Mouse (Mus musculus): ENCODE data around the gene Gm4969. TPM values are rescaled to one million over a fixed set of nuclear protein-coding genes. Genes with fewer than 3 reads are reported as not detected.
A peak's percentile ranks its signal among the peaks of the same experiment; 100 is the strongest.

Gene Gm4969
- total and polyA plus RNA-seq, 3 experiments = not detected

GRCm38 (mm10) chr7:19148180-19148874 is 30.2 kb upstream of the Gm4969 start:
- TF ChIP-seq POLR2A (IDR thresholded peaks at IDR 0.05; ENCODE audit: insufficient read depth, low read depth, low read length) (no peak), EP300 (IDR thresholded peaks at IDR 0.05; ENCODE audit: insufficient read depth, low read depth, low read length) (no peak), CTCF (IDR thresholded peaks at IDR 0.05) (no peak)
- Histone ChIP-seq H3K9ac (ENCODE audit: low read depth, low read length) (peak overlapping the region; percentile 82), H3K27me3 (ENCODE audit: control insufficient read depth, insufficient read depth, low read length) (no peaks in the 10 kb centered on the region), H3K4me1 (ENCODE audit: control insufficient read depth, insufficient read depth, low read length) (no peaks in the 10 kb centered on the region; the same call in 1 of the 2 replicates), H3K4me3 (peak overlapping the region; percentile 62), H3K36me3 (ENCODE audit: control insufficient read depth, insufficient read depth, low read length) (no peaks in the 10 kb centered on the region), H3K79me2 (replicated peaks; ENCODE audit: control insufficient read depth, insufficient read depth, low read length) (no peaks in the 10 kb centered on the region; the same call in 1 of the 2 replicates), H3K27ac (peak overlapping the region; percentile 86)
- WGBS = 6% methylated on average over 20 of the region's 20 CpGs
- intact Hi-C loops (cut with DNase I) = loop anchor here (1.0 kb wide), 1 partner anchor 16 kb away; no protein-coding TSS in a partner anchor
- DNase-seq = no peak

DNA sequence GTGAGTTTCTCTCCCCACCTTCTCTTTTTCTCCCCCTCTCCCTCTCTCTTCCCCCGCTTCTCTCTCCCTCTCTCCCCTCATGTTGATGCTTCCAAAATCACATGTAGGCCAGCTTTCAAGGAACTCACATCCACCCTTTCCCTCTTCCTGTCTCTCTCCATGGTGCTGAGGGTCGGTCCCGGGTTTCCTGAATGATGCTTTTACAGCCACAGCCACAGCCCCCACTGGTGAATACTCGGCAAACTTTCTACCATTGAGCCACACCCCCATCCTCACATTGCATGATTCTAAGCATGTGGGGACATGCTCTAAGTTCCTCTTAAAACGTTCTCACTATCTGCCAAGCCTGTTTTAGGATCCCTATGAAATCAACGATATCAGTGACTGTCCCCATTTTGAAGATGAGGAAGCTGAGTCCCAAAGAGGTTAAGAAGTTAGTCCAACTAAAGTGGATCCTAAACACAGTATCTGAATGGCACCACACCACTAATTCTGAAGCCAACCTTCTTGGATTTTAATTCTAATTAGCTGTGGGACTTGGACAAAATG is 29.4 kb upstream of the Gm4969 start:
- DNase-seq = no peak
- Histone ChIP-seq H3K9ac (ENCODE audit: low read depth, low read length) (no peak overlapping the region), H3K27me3 (ENCODE audit: control insufficient read depth, insufficient read depth, low read length) (no peaks in the 10 kb centered on the region), H3K79me2 (replicated peaks; ENCODE audit: control insufficient read depth, insufficient read depth, low read length) (no peaks in the 10 kb centered on the region; the same call in 1 of the 2 replicates), H3K4me1 (ENCODE audit: control insufficient read depth, insufficient read depth, low read length) (no peaks in the 10 kb centered on the region; the same call in 1 of the 2 replicates), H3K4me3 (no peak overlapping the region), H3K36me3 (ENCODE audit: control insufficient read depth, insufficient read depth, low read length) (no peaks in the 10 kb centered on the region), H3K27ac (no peak overlapping the region)
- intact Hi-C loops (cut with DNase I) = loop anchor here (1.0 kb wide), 1 partner anchor 15 kb away; no protein-coding TSS in a partner anchor
- TF ChIP-seq CTCF (IDR thresholded peaks at IDR 0.05) (no peak), EP300 (IDR thresholded peaks at IDR 0.05; ENCODE audit: insufficient read depth, low read depth, low read length) (no peak), POLR2A (IDR thresholded peaks at IDR 0.05; ENCODE audit: insufficient read depth, low read depth, low read length) (no peak)
- 42% methylated on average over 6 of the region's 6 CpGs for WGBS

GRCm38 (mm10) chr7:19146793-19147192 is 28.6 kb upstream of the Gm4969 start:
- H3K4me3 ChIP-seq = no peak overlapping the region
- H3K36me3 ChIP-seq (ENCODE audit: control insufficient read depth, insufficient read depth, low read length) = no peaks in the 10 kb centered on the region
- WGBS = 84% methylated on average over 10 of the region's 10 CpGs
- H3K79me2 ChIP-seq (replicated peaks; ENCODE audit: control insufficient read depth, insufficient read depth, low read length) = no peaks in the 10 kb centered on the region; the same call in 1 of the 2 replicates
- no peak overlapping the region for H3K27ac ChIP-seq
- no peak for TF ChIP-seq POLR2A (IDR thresholded peaks at IDR 0.05; ENCODE audit: insufficient read depth, low read depth, low read length)
- no peak for TF ChIP-seq EP300 (IDR thresholded peaks at IDR 0.05; ENCODE audit: insufficient read depth, low read depth, low read length)
- TF ChIP-seq CTCF (IDR thresholded peaks at IDR 0.05) = no peak
- no peaks in the 10 kb centered on the region; the same call in 1 of the 2 replicates for H3K4me1 ChIP-seq (ENCODE audit: control insufficient read depth, insufficient read depth, low read length)
- DNase-seq = no peak
- intact Hi-C loops (cut with DNase I) = no loop called here
- no peaks in the 10 kb centered on the region for H3K27me3 ChIP-seq (ENCODE audit: control insufficient read depth, insufficient read depth, low read length)
- H3K9ac ChIP-seq (ENCODE audit: low read depth, low read length) = no peak overlapping the region

GRCm38 (mm10) chr7:19137380-19137779 is 19.2 kb upstream of the Gm4969 start:
- no peaks in the 10 kb centered on the region for H3K27me3 ChIP-seq (ENCODE audit: control insufficient read depth, insufficient read depth, low read length)
- DNase-seq = peak; percentile 31 to 53
- TF ChIP-seq EP300 (IDR thresholded peaks at IDR 0.05; ENCODE audit: insufficient read depth, low read depth, low read length) = no peak
- no peak for TF ChIP-seq POLR2A (IDR thresholded peaks at IDR 0.05; ENCODE audit: insufficient read depth, low read depth, low read length)
- TF ChIP-seq CTCF (IDR thresholded peaks at IDR 0.05) = peak; percentile 67
- peaks cover 2% of the 10 kb centered on the region for H3K79me2 ChIP-seq (replicated peaks; ENCODE audit: control insufficient read depth, insufficient read depth, low read length)
- H3K36me3 ChIP-seq (ENCODE audit: control insufficient read depth, insufficient read depth, low read length) = no peaks in the 10 kb centered on the region
- H3K9ac ChIP-seq (ENCODE audit: low read depth, low read length) = no peak overlapping the region
- WGBS = 46% methylated on average over 5 of the region's 5 CpGs
- H3K27ac ChIP-seq = no peak overlapping the region
- H3K4me3 ChIP-seq = no peak overlapping the region
- H3K4me1 ChIP-seq (ENCODE audit: control insufficient read depth, insufficient read depth, low read length) = no peaks in the 10 kb centered on the region
- intact Hi-C loops (cut with DNase I) = no loop called here

GRCm38 (mm10) chr7:19136673-19137334 is 18.6 kb upstream of the Gm4969 start:
- TF ChIP-seq POLR2A (IDR thresholded peaks at IDR 0.05; ENCODE audit: insufficient read depth, low read depth, low read length) (no peak), CTCF (IDR thresholded peaks at IDR 0.05) (no peak), EP300 (IDR thresholded peaks at IDR 0.05; ENCODE audit: insufficient read depth, low read depth, low read length) (no peak)
- Histone ChIP-seq H3K27me3 (ENCODE audit: control insufficient read depth, insufficient read depth, low read length) (no peaks in the 10 kb centered on the region), H3K9ac (ENCODE audit: low read depth, low read length) (no peak overlapping the region), H3K4me3 (no peak overlapping the region), H3K79me2 (replicated peaks; ENCODE audit: control insufficient read depth, insufficient read depth, low read length) (peaks cover 2% of the 10 kb centered on the region), H3K27ac (no peak overlapping the region), H3K4me1 (ENCODE audit: control insufficient read depth, insufficient read depth, low read length) (peaks cover 2% of the 10 kb centered on the region; the same call in 1 of the 2 replicates), H3K36me3 (ENCODE audit: control insufficient read depth, insufficient read depth, low read length) (no peaks in the 10 kb centered on the region)
- WGBS = 90% methylated on average over 38 of the region's 38 CpGs
- no peak for DNase-seq
- intact Hi-C loops (cut with DNase I) = no loop called here
